Mouse (Mus musculus) left cerebral cortex, adult 6 months (tissue): ENCODE measurements around the gene Zbed6. TPM values are rescaled to one million over a fixed set of nuclear protein-coding genes. Genes with fewer than 3 reads are reported as not detected.

ENCODE experiments used
- long read RNA-seq, 2 experiments: library from polyadenylated mRNA; unstranded; transcript quantifications; one replicate each; pipeline ENCODE4 v2.0.0; 2019 to 2020
- polyA plus RNA-seq: library from polyadenylated mRNA; unstranded; fragments of <200 nt; fragmentation: Nextera tagmentation; gene quantifications from 2 replicates; pipeline ENCODE4 v1.2.3, GENCODE M21; 2021

Zbed6 gene
- polyA plus RNA-seq: 0.39 and 0.49 TPM in 2 replicates
- long read RNA-seq, experiment 1: 0 reads
- long read RNA-seq, experiment 2: 0 reads

GRCm38 (mm10) chr1:133660466-133661202 lies at the start of gene Zbed6:
Gene Zbed6 (minus strand): TSS chr1:133660885.

GRCm38 (mm10) chr1:133689897-133690296 lies 29.2 kb upstream of the Zbed6 start, which contains the start of gene Lax1:
Gene Lax1 (minus strand): TSS chr1:133690108.

GRCm38 (mm10) chr1:133661203-133661933 lies 683 bp upstream of the Zbed6 start, which contains the start of gene Gm38394:
Gene Gm38394 (minus strand): TSS chr1:133661318.

GRCm38 (mm10) chr1:133609771-133610502 lies 50.7 kb downstream of the Zbed6 start, which contains the start of gene Snrpe:
Gene Snrpe (minus strand): TSS chr1:133610291.

Other genes with a start within 250 kb of the Zbed6 start
- gene Sox13, start 236.5 kb downstream of the Zbed6 start, polyA plus RNA-seq: 1.0 and 1.5 TPM in 2 replicates
- 328 and 333 TPM in 2 replicates for gene Snrpe, start 50.6 kb downstream of the Zbed6 start, polyA plus RNA-seq
- 0.31 and 0.35 TPM in 2 replicates for gene Gm38394, start 433 bp upstream of the Zbed6 start, polyA plus RNA-seq
- gene Lax1, start 29.2 kb upstream of the Zbed6 start, polyA plus RNA-seq: not detected in 2 replicates
- 12.9 and 21.2 TPM in 2 replicates for gene Atp2b4, start 140.2 kb upstream of the Zbed6 start, polyA plus RNA-seq
- 0.93 and 1.3 TPM in 2 replicates for gene Optc, start 247.1 kb upstream of the Zbed6 start, polyA plus RNA-seq